Mouse (Mus musculus) megakaryocyte, embryonic 14.5 days (primary cell): ENCODE data around the gene A830031A19Rik.

Source experiments
- FLI1 ChIP-seq: IDR thresholded peaks from 2 replicates; pipeline ENCODE4 v1.6.1; 2012; ENCODE audit warnings: low read length, inconsistent platforms, mixed read lengths
- GATA1 ChIP-seq: IDR thresholded peaks from 3 replicates; pipeline ENCODE4 v1.6.1; 2012; ENCODE audit warnings: mixed read lengths, low read length, inconsistent platforms, borderline replicate concordance

DNA sequence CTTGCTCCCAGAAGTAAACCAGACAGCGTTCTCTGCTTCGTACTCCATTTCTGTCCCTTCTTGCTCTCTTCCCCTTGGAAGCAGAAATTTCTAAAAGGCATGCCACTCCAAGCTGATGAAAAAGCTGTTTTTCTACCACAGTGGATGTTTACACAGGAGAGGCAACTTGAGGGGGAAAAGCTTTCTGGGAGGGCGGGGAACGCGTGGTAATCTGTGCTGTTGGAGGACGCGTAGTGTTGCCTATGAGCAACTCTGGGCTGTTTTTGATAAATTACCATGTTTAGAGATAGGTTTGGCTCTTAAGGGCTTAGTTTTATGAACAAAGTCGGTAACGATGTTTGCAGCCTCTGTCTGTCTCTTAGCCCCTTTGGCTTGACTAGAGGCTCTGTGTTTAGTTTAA, 20.4 kb upstream of the A830031A19Rik start:
- TF ChIP-seq GATA1 (no peak), FLI1 (no peak)
